Mouse (Mus musculus) erythroblast, embryonic 14.5 days (primary cell): ENCODE measurements at regions not wholly inside any gene's neighbourhood (a gene's known extent, or its start where the extent isn't known, plus 50 kb on each side); places are given as distances from the start of the nearest gene placed in this dataset.

Experiments
- GATA1 ChIP-seq: IDR thresholded peaks from 2 replicates; pipeline ENCODE4 v1.6.1; 2012; ENCODE audit warnings: low read length, inconsistent platforms, mixed read lengths
- TAL1 ChIP-seq: IDR thresholded peaks from 3 replicates; pipeline ENCODE4 v1.6.1; 2012; ENCODE audit warnings: low read length, inconsistent platforms, mixed read lengths

DNA sequence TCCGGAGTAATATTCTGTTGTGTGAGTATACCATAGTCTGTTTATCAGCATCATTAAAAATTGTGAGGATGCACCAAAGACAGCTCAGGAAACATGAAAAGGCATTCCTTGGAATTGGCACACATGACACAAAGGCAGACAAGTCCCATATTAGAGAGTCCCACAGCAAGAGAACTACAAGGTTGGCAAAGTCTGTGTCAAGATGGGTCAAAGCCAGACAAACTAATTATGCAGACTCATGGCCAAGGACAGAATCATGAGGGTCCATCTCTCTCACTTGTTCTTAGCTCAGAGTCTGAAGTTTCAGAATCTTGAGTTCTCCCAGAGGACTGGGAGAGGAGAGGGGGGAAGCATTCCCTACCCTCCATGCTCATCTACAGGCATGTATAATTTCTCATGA lies 731.1 kb downstream of the Adgrl2 start:
- TF ChIP-seq TAL1 (no peak), GATA1 (no peak)
